Mouse (Mus musculus): ENCODE measurements at regions not wholly inside any gene's neighbourhood (a gene's known extent, or its start where the extent isn't known, plus 50 kb on each side); places are given as distances from the start of the nearest gene placed in this dataset.

- intact Hi-C loops (cut with DNase I): no loop called here
- DNase-seq: no peak
These were observed 201.3 kb upstream of the Tent5a start for GRCm38 (mm10) chr9:85528421-85528820.

- intact Hi-C loops (cut with DNase I): no loop called here
- DNase-seq: no peak
These were observed 197.6 kb upstream of the Tent5a start for GRCm38 (mm10) chr9:85524733-85525132.

GRCm38 (mm10) chr9:85521342-85521741 lies 194.2 kb upstream of the Tent5a start:
- intact Hi-C loops (cut with DNase I): no loop called here
- DNase-seq: no peak

- intact Hi-C loops (cut with DNase I): no loop called here
- DNase-seq: no peak
These were observed 193.8 kb upstream of the Tent5a start for GRCm38 (mm10) chr9:85520941-85521340.

GRCm38 (mm10) chr9:85499006-85499405 lies 171.9 kb upstream of the Tent5a start:
- no peak for DNase-seq
- intact Hi-C loops (cut with DNase I): no loop called here

- no peak for DNase-seq
- intact Hi-C loops (cut with DNase I): no loop called here
These were observed 170.2 kb upstream of the Tent5a start for GRCm38 (mm10) chr9:85497348-85497747.

- no peak for DNase-seq
- intact Hi-C loops (cut with DNase I): no loop called here
These were observed 169.5 kb upstream of the Tent5a start for GRCm38 (mm10) chr9:85496506-85497239.

GRCm38 (mm10) chr9:85495056-85495455 lies 167.9 kb upstream of the Tent5a start:
- intact Hi-C loops (cut with DNase I): no loop called here

GRCm38 (mm10) chr9:85493760-85494159 lies 166.6 kb upstream of the Tent5a start:
- DNase-seq: no peak
- intact Hi-C loops (cut with DNase I): no loop called here

More at GRCm38 (mm10) chr9:85495056-85495455, 167.9 kb upstream of the Tent5a start:
- DNase-seq: no peak

GRCm38 (mm10) chr9:85490367-85490766 lies 163.2 kb upstream of the Tent5a start:
- DNase-seq: no peak
- intact Hi-C loops (cut with DNase I): no loop called here

- intact Hi-C loops (cut with DNase I): no loop called here
- DNase-seq: no peak
These were observed 160.8 kb upstream of the Tent5a start for GRCm38 (mm10) chr9:85487915-85488314.

GRCm38 (mm10) chr9:85487052-85487668 lies 160.0 kb upstream of the Tent5a start:
- intact Hi-C loops (cut with DNase I): no loop called here
- no peak for DNase-seq

- no peak for DNase-seq
- intact Hi-C loops (cut with DNase I): no loop called here
These were observed 158.6 kb upstream of the Tent5a start for GRCm38 (mm10) chr9:85485749-85486148.

- intact Hi-C loops (cut with DNase I): no loop called here
- DNase-seq: no peak
These were observed 156.1 kb upstream of the Tent5a start for GRCm38 (mm10) chr9:85483248-85483647.

- intact Hi-C loops (cut with DNase I): no loop called here
- DNase-seq: no peak
These were observed 153.4 kb upstream of the Tent5a start for GRCm38 (mm10) chr9:85480566-85480965.

GRCm38 (mm10) chr9:85475214-85475613 lies 148.1 kb upstream of the Tent5a start:
- intact Hi-C loops (cut with DNase I): no loop called here

GRCm38 (mm10) chr9:85470264-85470821 lies 143.2 kb upstream of the Tent5a start:
- DNase-seq: no peak
- intact Hi-C loops (cut with DNase I): no loop called here

More at GRCm38 (mm10) chr9:85475214-85475613, 148.1 kb upstream of the Tent5a start:
- DNase-seq: no peak

- DNase-seq: no peak
- intact Hi-C loops (cut with DNase I): no loop called here
These were observed 142.1 kb upstream of the Tent5a start for GRCm38 (mm10) chr9:85469288-85469687.

- no peak for DNase-seq
- intact Hi-C loops (cut with DNase I): no loop called here
These were observed 139.5 kb upstream of the Tent5a start for GRCm38 (mm10) chr9:85466671-85467070.

- intact Hi-C loops (cut with DNase I): no loop called here
- DNase-seq: no peak
These were observed 132.1 kb upstream of the Tent5a start for GRCm38 (mm10) chr9:85459062-85459805.

- no peak for DNase-seq
- intact Hi-C loops (cut with DNase I): no loop called here
These were observed 131.2 kb upstream of the Tent5a start for GRCm38 (mm10) chr9:85458356-85458755.
